Mouse (Mus musculus) layer of hippocampus, postnatal 25 days (tissue): ENCODE results near the gene Adam19. TPM values are rescaled to one million over a fixed set of nuclear protein-coding genes. Genes with fewer than 3 reads are reported as not detected.
"Not testable (repeated sequence)": the region's sequence is repeated elsewhere in the genome, so short reads cannot be mapped to it uniquely, and the experiment has no call there.

Experiments
- DNase-seq, 2 experiments: peaks; one replicate each; pipeline ENCODE4 v3.0.0; 2022; ENCODE audit warnings: mixed read lengths in 2 of 2, low spot score in 1 of 2; ENCODE audit errors: extremely low spot score in 1 of 2
- total RNA-seq, 2 experiments: library from RNA; stranded (reverse); gene quantifications; 2 replicates each; pipeline ENCODE4 v1.2.3; 2021

The Adam19 gene
- 10 to 100 TPM; 15.7 to 18.3 TPM for total RNA-seq

GRCm38 (mm10) chr11:46055896-46056769 is at the start of gene Adam19:
Gene Adam19 (plus strand): TSS chr11:46055992.
- peak; percentile 48 to 51 for DNase-seq

GRCm38 (mm10) chr11:46016061-46016460 is 39.7 kb upstream of the Adam19 start:
- peak; percentile 60 to 89 for DNase-seq

DNA sequence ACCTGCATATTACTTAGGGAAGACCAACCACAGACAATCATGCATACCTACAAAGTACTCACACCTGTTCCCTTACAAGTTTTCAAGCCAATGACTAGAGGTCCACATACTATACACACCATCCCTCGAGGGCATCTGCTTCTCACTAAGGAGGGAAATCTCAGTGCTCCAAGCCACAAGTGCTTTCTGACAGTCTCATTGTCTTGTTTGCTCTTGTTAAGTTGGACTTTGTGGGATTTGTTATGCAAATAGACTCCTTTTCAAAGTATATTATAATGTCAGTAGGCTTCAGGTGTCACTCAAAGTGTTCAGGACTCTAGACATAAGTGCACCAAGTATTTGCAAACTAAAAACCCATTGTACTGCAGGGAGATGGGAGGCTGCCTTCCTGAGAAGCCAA is 35.5 kb upstream of the Adam19 start:
- no peak for DNase-seq

DNA sequence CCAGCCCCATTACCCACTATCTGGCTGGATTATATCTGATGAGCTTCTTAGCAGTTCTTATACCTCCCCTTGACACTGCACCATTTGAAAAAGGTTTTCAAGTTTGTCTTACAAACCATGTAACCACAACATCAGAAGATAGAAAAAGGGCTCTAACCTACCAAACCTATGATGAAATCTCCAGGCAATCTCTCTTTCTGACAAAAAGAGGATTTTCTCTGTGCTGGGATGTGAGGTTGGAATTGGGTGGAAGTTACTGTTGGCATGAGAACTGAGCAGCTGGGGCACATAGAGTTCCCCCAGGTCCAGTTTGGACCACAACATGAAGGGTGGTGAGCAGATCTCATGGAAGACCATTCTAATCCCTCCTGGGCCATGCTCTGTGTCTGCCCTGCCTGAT is 33.9 kb upstream of the Adam19 start:
- no peak for DNase-seq

- no peak for DNase-seq
Observed at GRCm38 (mm10) chr11:46022983-46023382, 32.8 kb upstream of the Adam19 start.

GRCm38 (mm10) chr11:46025962-46026392 is 29.8 kb upstream of the Adam19 start:
- DNase-seq, result no peak

GRCm38 (mm10) chr11:46027952-46028814 is 27.6 kb upstream of the Adam19 start:
- no peak for DNase-seq

GRCm38 (mm10) chr11:46029485-46029884 is 26.3 kb upstream of the Adam19 start:
- DNase-seq, result no peak

GRCm38 (mm10) chr11:46030026-46030425 is 25.8 kb upstream of the Adam19 start:
- DNase-seq, result no peak

- no peak for DNase-seq
Observed at GRCm38 (mm10) chr11:46031470-46031869, 24.3 kb upstream of the Adam19 start.

- DNase-seq, result no peak
Observed at GRCm38 (mm10) chr11:46032956-46033355, 22.8 kb upstream of the Adam19 start.

GRCm38 (mm10) chr11:46036374-46036773 is 19.4 kb upstream of the Adam19 start:
- no peak for DNase-seq

GRCm38 (mm10) chr11:46038901-46039300 is 16.9 kb upstream of the Adam19 start:
- DNase-seq, result no peak

GRCm38 (mm10) chr11:46039335-46039734 is 16.5 kb upstream of the Adam19 start:
- DNase-seq, result no peak

GRCm38 (mm10) chr11:46040841-46041556 is 14.8 kb upstream of the Adam19 start:
- no peak for DNase-seq

- DNase-seq, result no peak
Observed at GRCm38 (mm10) chr11:46041607-46042267, 14.1 kb upstream of the Adam19 start.

- DNase-seq, result no peak
Observed at GRCm38 (mm10) chr11:46044781-46045180, 11.0 kb upstream of the Adam19 start.

DNA sequence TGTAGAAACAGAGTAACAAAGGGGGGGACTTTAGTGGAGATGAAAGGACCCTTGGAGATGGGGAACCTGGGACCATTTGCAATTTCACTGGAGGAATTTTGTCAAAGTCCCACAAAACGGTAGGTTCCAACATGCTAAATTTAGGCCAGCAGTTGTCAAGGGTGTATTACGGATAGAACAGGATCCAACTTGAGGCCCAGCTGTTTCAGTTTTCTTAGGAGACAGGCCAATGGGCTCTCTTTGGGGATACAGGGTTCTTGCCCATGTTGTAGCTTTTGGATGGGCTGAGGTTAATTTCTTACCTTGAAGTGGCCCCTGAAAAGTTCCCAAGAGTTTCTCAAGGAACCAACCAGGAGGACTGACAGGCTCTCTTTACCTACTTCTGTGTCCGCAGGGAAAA is 8.5 kb upstream of the Adam19 start:
- no peak for DNase-seq

DNA sequence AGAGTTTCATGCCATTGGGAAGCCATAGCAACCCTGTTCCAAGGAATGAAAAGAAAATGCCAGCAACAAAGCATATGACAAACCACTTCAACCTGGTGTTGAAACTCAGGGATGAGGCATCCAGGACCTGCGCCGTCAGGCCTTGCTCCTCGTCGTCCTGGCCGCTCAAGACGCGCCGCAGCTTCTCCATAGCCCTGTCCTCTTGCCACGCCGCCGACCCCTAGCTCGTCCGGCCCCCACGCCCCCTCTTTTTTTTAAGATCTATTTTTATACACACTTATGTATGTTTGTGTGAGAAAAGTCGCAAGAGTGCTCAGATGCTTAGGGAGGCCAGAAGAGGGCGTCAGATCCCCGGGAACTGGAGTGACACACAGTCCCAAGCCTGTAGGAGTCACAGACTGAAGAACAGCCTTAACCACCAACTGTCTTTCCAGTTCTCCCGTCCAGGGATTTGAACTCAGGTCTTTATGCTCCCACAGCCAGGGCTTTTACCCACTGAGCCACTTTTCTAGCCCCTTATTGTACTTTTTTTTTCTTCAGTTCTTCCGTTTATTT is 3.6 kb upstream of the Adam19 start, which contains the start of gene Gm12166:
Gm12166 (minus strand) TSS at position 217 of the 555 bp plus-strand sequence.
- peak in 1 of 2 experiments; percentile 58 for DNase-seq

GRCm38 (mm10) chr11:46053457-46053856 is 2.3 kb upstream of the Adam19 start:
- not testable (repeated sequence) for DNase-seq
